Mouse (Mus musculus): ENCODE measurements around the gene Ube2e2. TPM values are rescaled to one million over a fixed set of nuclear protein-coding genes. Genes with fewer than 3 reads are reported as not detected.

Ube2e2 gene
- total RNA-seq (2021), result 100 to 1,000 TPM; 147 to 155 TPM

- no peak for DNase-seq
- intact Hi-C loops (cut with DNase I), result no loop called here
Measured at GRCm38 (mm10) chr14:18893947-18894445, at the start of gene Ube2e2. TSS of gene Ube2e2 (minus strand) at chr14:18894267.

GRCm38 (mm10) chr14:18940068-18940467 is 46.0 kb upstream of the Ube2e2 start:
- intact Hi-C loops (cut with DNase I), result no loop called here
- DNase-seq, result no peak

- intact Hi-C loops (cut with DNase I), result no loop called here
- no peak for DNase-seq
Measured at GRCm38 (mm10) chr14:18903553-18903952, 9.5 kb upstream of the Ube2e2 start.

- intact Hi-C loops (cut with DNase I), result no loop called here
- peak; percentile 95 for DNase-seq
Measured at GRCm38 (mm10) chr14:18893121-18893946, 733 bp downstream of the Ube2e2 start.

GRCm38 (mm10) chr14:18889571-18889970 is 4.5 kb downstream of the Ube2e2 start:
- no peak for DNase-seq
- intact Hi-C loops (cut with DNase I), result no loop called here

- DNase-seq, result no peak
- intact Hi-C loops (cut with DNase I), result no loop called here
Measured at GRCm38 (mm10) chr14:18882493-18882892, 11.6 kb downstream of the Ube2e2 start.

GRCm38 (mm10) chr14:18870716-18871115 is 23.4 kb downstream of the Ube2e2 start:
- intact Hi-C loops (cut with DNase I), result no loop called here
- DNase-seq, result no peak

- DNase-seq, result no peak
- intact Hi-C loops (cut with DNase I), result no loop called here
Measured at GRCm38 (mm10) chr14:18828661-18829060, 65.4 kb downstream of the Ube2e2 start.

- intact Hi-C loops (cut with DNase I), result no loop called here
Measured at GRCm38 (mm10) chr14:18826753-18827152, 67.3 kb downstream of the Ube2e2 start.

GRCm38 (mm10) chr14:18820713-18821112 is 73.4 kb downstream of the Ube2e2 start:
- DNase-seq, result no peak
- intact Hi-C loops (cut with DNase I), result no loop called here

More at GRCm38 (mm10) chr14:18826753-18827152, 67.3 kb downstream of the Ube2e2 start:
- DNase-seq, result no peak

GRCm38 (mm10) chr14:18796857-18797256 is 97.2 kb downstream of the Ube2e2 start:
- DNase-seq, result no peak
- intact Hi-C loops (cut with DNase I), result no loop called here

- intact Hi-C loops (cut with DNase I), result no loop called here
- no peak for DNase-seq
Measured at GRCm38 (mm10) chr14:18795787-18796186, 98.3 kb downstream of the Ube2e2 start.

GRCm38 (mm10) chr14:18778993-18779675 is 114.9 kb downstream of the Ube2e2 start:
- intact Hi-C loops (cut with DNase I), result no loop called here
- DNase-seq, result no peak

GRCm38 (mm10) chr14:18778241-18778640 is 115.8 kb downstream of the Ube2e2 start:
- DNase-seq, result no peak
- intact Hi-C loops (cut with DNase I), result no loop called here

- no peak for DNase-seq
- intact Hi-C loops (cut with DNase I), result no loop called here
Measured at GRCm38 (mm10) chr14:18776132-18776531, 117.9 kb downstream of the Ube2e2 start.

GRCm38 (mm10) chr14:18773724-18774123 is 120.3 kb downstream of the Ube2e2 start:
- intact Hi-C loops (cut with DNase I), result no loop called here
- no peak for DNase-seq

- DNase-seq, result no peak
- intact Hi-C loops (cut with DNase I), result no loop called here
Measured at GRCm38 (mm10) chr14:18759601-18760356, 134.3 kb downstream of the Ube2e2 start.

GRCm38 (mm10) chr14:18758595-18759532 is 135.2 kb downstream of the Ube2e2 start:
- intact Hi-C loops (cut with DNase I), result no loop called here

GRCm38 (mm10) chr14:18758003-18758402 is 136.1 kb downstream of the Ube2e2 start:
- DNase-seq, result no peak
- intact Hi-C loops (cut with DNase I), result no loop called here

More at GRCm38 (mm10) chr14:18758595-18759532, 135.2 kb downstream of the Ube2e2 start:
- no peak for DNase-seq

- no peak for DNase-seq
- intact Hi-C loops (cut with DNase I), result no loop called here
Measured at GRCm38 (mm10) chr14:18755410-18755809, 138.7 kb downstream of the Ube2e2 start.
